Mouse (Mus musculus): ENCODE results near the gene Mdh2. TPM values are rescaled to one million over a fixed set of nuclear protein-coding genes. Genes with fewer than 3 reads are reported as not detected.

Mdh2 gene
- total and polyA plus RNA-seq, 3 experiments, result 153 to 799 (median 245) TPM

DNA sequence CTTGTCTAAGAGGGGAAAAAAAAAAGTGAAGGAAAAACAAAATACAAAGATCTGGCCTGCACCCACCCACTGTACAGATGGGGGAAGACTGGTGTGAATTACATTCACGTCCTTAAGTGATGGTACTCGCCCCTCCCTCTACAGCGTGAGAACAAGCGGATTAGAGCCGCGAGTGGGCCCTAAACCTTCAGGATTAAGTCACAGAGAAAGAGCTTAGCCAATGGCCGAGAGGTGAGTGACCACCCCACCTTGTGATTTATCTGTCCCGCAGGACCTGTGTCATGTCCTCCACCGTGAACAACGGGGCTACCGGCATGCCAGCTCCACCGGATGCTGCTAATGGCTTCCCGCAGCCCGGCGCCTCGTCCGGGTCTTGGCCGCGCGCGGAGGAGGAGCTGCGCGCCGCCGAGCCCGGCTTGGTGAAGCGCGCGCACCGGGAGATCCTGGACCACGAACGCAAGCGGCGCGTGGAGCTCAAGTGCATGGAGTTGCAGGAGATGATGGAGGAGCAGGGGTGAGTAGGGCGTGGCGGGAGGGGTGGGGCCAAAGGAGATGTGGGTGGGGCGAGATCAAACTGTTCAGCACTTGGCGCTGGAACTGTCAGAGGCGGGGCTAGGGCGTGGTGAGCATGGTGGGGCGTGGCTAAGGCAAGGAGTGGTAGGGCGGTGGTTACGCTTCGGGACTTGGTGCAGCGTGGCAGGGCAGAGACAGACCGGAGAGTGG, 56.6 kb downstream of the Mdh2 start:
- Histone ChIP-seq H3K27me3 (ENCODE audit: insufficient read depth, low read length) (peaks cover 5% of the 10 kb centered on the region; the same call in 1 of the 2 replicates), H3K9me3 (replicated peaks) (no peaks in the 10 kb centered on the region), H3K4me1 (ENCODE audit: insufficient read depth, low read depth, low read length) (peaks cover 4% of the 10 kb centered on the region), H3K4me3 (ENCODE audit: low read depth, low read length) (no peak overlapping the region), H3K36me3 (replicated peaks) (no peaks in the 10 kb centered on the region)
- DNase-seq (ENCODE audit: low spot score) (no peak), ATAC-seq (ENCODE audit: extremely low read depth, insufficient number of reproducible peaks, low FRiP score, poor library complexity, severe bottlenecking) (no peak)
- TF ChIP-seq GATA1 (IDR thresholded peaks at IDR 0.05; ENCODE audit: borderline replicate concordance, low read length) (no peak), TAL1 (conservative IDR thresholded peaks at IDR 0.05; ENCODE audit: low read depth, low read length) (no peak), CTCF (IDR thresholded peaks at IDR 0.05; ENCODE audit: low read depth, low read length) (no peak), GATA2 (IDR thresholded peaks at IDR 0.05; ENCODE audit: borderline replicate concordance, low read depth, low read length) (no peak), POLR2AphosphoS5 (IDR thresholded peaks at IDR 0.05; ENCODE audit: insufficient replicate concordance, low read depth, low read length) (no peak)

DNA sequence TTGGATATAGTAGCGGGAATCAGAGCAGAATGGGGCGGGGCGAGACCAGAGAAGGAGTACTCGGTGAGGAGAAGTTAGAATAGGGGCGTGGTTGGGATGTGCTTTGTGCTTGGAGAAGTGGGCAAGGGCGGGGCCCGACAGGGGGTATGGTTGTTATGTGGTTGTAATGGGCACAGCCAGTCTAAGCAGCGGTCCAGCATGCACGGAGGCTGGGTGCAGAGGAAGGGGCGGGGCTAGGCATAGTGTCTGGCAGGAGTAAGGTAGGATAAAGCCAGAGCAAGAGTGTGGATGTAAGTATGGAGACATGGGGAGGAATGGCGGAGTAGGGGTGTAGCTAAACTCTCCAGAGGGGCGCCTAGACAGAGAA, 57.2 kb downstream of the Mdh2 start:
- Histone ChIP-seq H3K9me3 (replicated peaks) (no peaks in the 10 kb centered on the region), H3K4me3 (ENCODE audit: low read depth, low read length) (no peak overlapping the region), H3K27me3 (ENCODE audit: insufficient read depth, low read length) (peaks cover 5% of the 10 kb centered on the region; the same call in 1 of the 2 replicates), H3K4me1 (ENCODE audit: insufficient read depth, low read depth, low read length) (peaks cover 4% of the 10 kb centered on the region), H3K36me3 (replicated peaks) (no peaks in the 10 kb centered on the region)
- ATAC-seq (ENCODE audit: extremely low read depth, insufficient number of reproducible peaks, low FRiP score, poor library complexity, severe bottlenecking) (no peak), DNase-seq (ENCODE audit: low spot score) (no peak)
- TF ChIP-seq GATA2 (IDR thresholded peaks at IDR 0.05; ENCODE audit: borderline replicate concordance, low read depth, low read length), result no peak
- no peak for TF ChIP-seq CTCF (IDR thresholded peaks at IDR 0.05; ENCODE audit: low read depth, low read length)
- TF ChIP-seq TAL1 (conservative IDR thresholded peaks at IDR 0.05; ENCODE audit: low read depth, low read length), result no peak
- TF ChIP-seq POLR2AphosphoS5 (IDR thresholded peaks at IDR 0.05; ENCODE audit: insufficient replicate concordance, low read depth, low read length), result no peak
- TF ChIP-seq GATA1 (IDR thresholded peaks at IDR 0.05; ENCODE audit: borderline replicate concordance, low read length), result no peak

DNA sequence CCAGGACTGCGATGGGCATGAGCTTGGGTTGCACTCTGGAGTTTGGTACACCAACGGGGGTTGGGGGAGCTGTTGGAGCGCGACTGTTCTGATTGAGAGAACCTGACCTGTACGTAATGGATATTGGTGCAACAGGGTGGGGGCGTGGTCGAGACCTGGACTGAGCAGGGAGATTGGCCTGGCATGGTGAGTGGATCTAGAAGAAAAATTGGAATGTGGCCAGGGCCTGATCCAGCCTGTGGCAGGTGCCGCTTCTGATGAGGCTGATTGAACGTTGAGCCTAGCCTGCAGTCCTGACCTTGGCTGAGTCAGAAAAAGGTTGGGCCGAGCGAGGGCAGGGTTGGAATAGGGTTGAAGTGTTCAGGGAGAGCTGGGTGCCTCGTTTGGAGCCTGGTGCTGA, 57.7 kb downstream of the Mdh2 start:
- Histone ChIP-seq H3K4me1 (ENCODE audit: insufficient read depth, low read depth, low read length) (peaks cover 4% of the 10 kb centered on the region), H3K27me3 (ENCODE audit: insufficient read depth, low read length) (peaks cover 5% of the 10 kb centered on the region; the same call in 1 of the 2 replicates), H3K4me3 (ENCODE audit: low read depth, low read length) (no peak overlapping the region), H3K9me3 (replicated peaks) (no peaks in the 10 kb centered on the region), H3K36me3 (replicated peaks) (no peaks in the 10 kb centered on the region)
- TF ChIP-seq POLR2AphosphoS5 (IDR thresholded peaks at IDR 0.05; ENCODE audit: insufficient replicate concordance, low read depth, low read length) (no peak), TAL1 (conservative IDR thresholded peaks at IDR 0.05; ENCODE audit: low read depth, low read length) (no peak), CTCF (IDR thresholded peaks at IDR 0.05; ENCODE audit: low read depth, low read length) (no peak), GATA1 (IDR thresholded peaks at IDR 0.05; ENCODE audit: borderline replicate concordance, low read length) (no peak), GATA2 (IDR thresholded peaks at IDR 0.05; ENCODE audit: borderline replicate concordance, low read depth, low read length) (no peak)
- no peak for DNase-seq (ENCODE audit: low spot score)
- ATAC-seq (ENCODE audit: extremely low read depth, insufficient number of reproducible peaks, low FRiP score, poor library complexity, severe bottlenecking), result no peak

Other genes starting within 250 kb of the Mdh2 start
- not detected in 2 replicates for gene Hip1, start 233.4 kb upstream of the Mdh2 start, total RNA-seq (2014; fragmentation: Nextera tagmentation)
- 0.17 and 0.38 TPM in 2 replicates for gene Hip1, start 233.4 kb upstream of the Mdh2 start, total RNA-seq (2017)
- gene Hip1, start 233.4 kb upstream of the Mdh2 start, polyA plus RNA-seq (2012), result not detected in 2 replicates
- gene Ccl26, start 214.9 kb upstream of the Mdh2 start, total RNA-seq (2014; fragmentation: Nextera tagmentation), result not detected in 2 replicates
- not detected in 2 replicates for gene Ccl26, start 214.9 kb upstream of the Mdh2 start, total RNA-seq (2017)
- gene Ccl26, start 214.9 kb upstream of the Mdh2 start, polyA plus RNA-seq (2012), result not detected in 2 replicates
- gene Ccl24, start 205.4 kb upstream of the Mdh2 start, total RNA-seq (2014; fragmentation: Nextera tagmentation), result not detected in 2 replicates
- 0.12 TPM in 1 of 2 replicates, not detected in the other for gene Ccl24, start 205.4 kb upstream of the Mdh2 start, total RNA-seq (2017)
- gene Ccl24, start 205.4 kb upstream of the Mdh2 start, polyA plus RNA-seq (2012), result not detected in 2 replicates
- gene Rhbdd2, start 145.9 kb upstream of the Mdh2 start, total RNA-seq (2014; fragmentation: Nextera tagmentation), result 21.1 and 29.4 TPM in 2 replicates
- 6.3 and 6.7 TPM in 2 replicates for gene Rhbdd2, start 145.9 kb upstream of the Mdh2 start, total RNA-seq (2017)
- gene Rhbdd2, start 145.9 kb upstream of the Mdh2 start, polyA plus RNA-seq (2012), result 9.8 and 15.5 TPM in 2 replicates
- 26.7 and 38.1 TPM in 2 replicates for gene Por, start 108.4 kb upstream of the Mdh2 start, total RNA-seq (2014; fragmentation: Nextera tagmentation)
- 80.5 and 91.1 TPM in 2 replicates for gene Por, start 108.4 kb upstream of the Mdh2 start, total RNA-seq (2017)
- gene Por, start 108.4 kb upstream of the Mdh2 start, polyA plus RNA-seq (2012), result 90.4 and 112 TPM in 2 replicates
- gene Tmem120a, start 34.0 kb upstream of the Mdh2 start, total RNA-seq (2014; fragmentation: Nextera tagmentation), result 8.5 and 17.8 TPM in 2 replicates
- 17.3 and 18.0 TPM in 2 replicates for gene Tmem120a, start 34.0 kb upstream of the Mdh2 start, total RNA-seq (2017)
- 13.3 and 14.2 TPM in 2 replicates for gene Tmem120a, start 34.0 kb upstream of the Mdh2 start, polyA plus RNA-seq (2012)
- 0.49 and 0.68 TPM in 2 replicates for gene Styxl1, start 95 bp upstream of the Mdh2 start, total RNA-seq (2014; fragmentation: Nextera tagmentation)
- gene Styxl1, start 95 bp upstream of the Mdh2 start, total RNA-seq (2017), result 0.12 TPM in 1 of 2 replicates, not detected in the other
- not detected in 2 replicates for gene Styxl1, start 95 bp upstream of the Mdh2 start, polyA plus RNA-seq (2012)
- gene Srrm3, start 28.4 kb downstream of the Mdh2 start, total RNA-seq (2014; fragmentation: Nextera tagmentation), result not detected in 2 replicates
- 0.38 and 0.41 TPM in 2 replicates for gene Srrm3, start 28.4 kb downstream of the Mdh2 start, total RNA-seq (2017)
- not detected in 2 replicates for gene Srrm3, start 28.4 kb downstream of the Mdh2 start, polyA plus RNA-seq (2012)
- gene Hspb1, start 109.4 kb downstream of the Mdh2 start, total RNA-seq (2014; fragmentation: Nextera tagmentation), result not detected in 2 replicates
- gene Hspb1, start 109.4 kb downstream of the Mdh2 start, total RNA-seq (2017), result 0.12 TPM in 1 of 2 replicates, not detected in the other
- gene Hspb1, start 109.4 kb downstream of the Mdh2 start, polyA plus RNA-seq (2012), result not detected in 2 replicates
- 168 and 200 TPM in 2 replicates for gene Ywhag, start 156.1 kb downstream of the Mdh2 start, total RNA-seq (2014; fragmentation: Nextera tagmentation)
- gene Ywhag, start 156.1 kb downstream of the Mdh2 start, total RNA-seq (2017), result 73.5 and 99.8 TPM in 2 replicates
- gene Ywhag, start 156.1 kb downstream of the Mdh2 start, polyA plus RNA-seq (2012), result 246 and 281 TPM in 2 replicates
- 9.1 and 16.4 TPM in 2 replicates for gene Ssc4d, start 196.1 kb downstream of the Mdh2 start, total RNA-seq (2014; fragmentation: Nextera tagmentation)
- gene Ssc4d, start 196.1 kb downstream of the Mdh2 start, total RNA-seq (2017), result 3.2 and 5.5 TPM in 2 replicates
- 1.1 and 1.5 TPM in 2 replicates for gene Ssc4d, start 196.1 kb downstream of the Mdh2 start, polyA plus RNA-seq (2012)
- gene Zp3, start 201.6 kb downstream of the Mdh2 start, total RNA-seq (2014; fragmentation: Nextera tagmentation), result not detected in 2 replicates
- gene Zp3, start 201.6 kb downstream of the Mdh2 start, total RNA-seq (2017), result not detected in 2 replicates
- not detected in 2 replicates for gene Zp3, start 201.6 kb downstream of the Mdh2 start, polyA plus RNA-seq (2012)
- 18.4 and 25.6 TPM in 2 replicates for gene Dtx2, start 216.3 kb downstream of the Mdh2 start, total RNA-seq (2014; fragmentation: Nextera tagmentation)
- 5.1 and 7.1 TPM in 2 replicates for gene Dtx2, start 216.3 kb downstream of the Mdh2 start, total RNA-seq (2017)
- 23.7 and 25.2 TPM in 2 replicates for gene Dtx2, start 216.3 kb downstream of the Mdh2 start, polyA plus RNA-seq (2012)

All from G1E (cell line).